Mouse (Mus musculus): ENCODE data around the gene Vpreb2.
"Not testable (repeated sequence)": the region's sequence is repeated elsewhere in the genome, so short reads cannot be mapped to it uniquely, and the experiment has no call there.

Gene Vpreb2

GRCm38 (mm10) chr16:17980128-17980527 lies at the start of gene Vpreb2:
Gene Vpreb2, plus strand, starts transcription at chr16:17980428.
- DNase-seq (ENCODE audit: low read depth, low spot score) = no peak

DNA sequence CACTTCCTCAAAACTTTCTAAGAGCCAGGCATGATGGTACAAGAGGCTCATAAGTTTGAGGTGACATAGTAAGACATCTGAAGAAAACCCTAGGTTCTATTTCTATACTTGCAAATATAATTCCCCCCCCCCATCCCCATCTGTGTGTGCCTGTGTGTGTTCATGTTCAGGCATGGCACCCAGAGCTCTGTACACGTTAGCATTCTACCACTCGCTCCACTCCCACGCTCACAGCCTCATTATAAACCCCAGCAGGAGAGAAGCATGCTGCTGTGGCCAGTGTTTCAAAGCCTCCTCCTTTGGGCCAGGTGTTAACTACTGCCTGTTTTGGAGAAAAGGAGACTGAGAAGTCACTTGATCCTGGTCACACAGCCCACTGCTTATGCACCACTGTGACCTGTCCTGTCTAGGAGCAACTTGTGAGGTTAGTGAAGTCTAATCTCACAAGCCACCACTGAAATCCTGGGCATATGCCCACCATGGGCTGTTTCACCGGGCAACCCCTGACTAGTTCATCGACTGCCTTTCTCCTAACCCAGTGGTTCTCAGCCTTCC lies 48.2 kb upstream of the Vpreb2 start:
- peak; percentile 36 for DNase-seq (ENCODE audit: low read depth, low spot score)

DNA sequence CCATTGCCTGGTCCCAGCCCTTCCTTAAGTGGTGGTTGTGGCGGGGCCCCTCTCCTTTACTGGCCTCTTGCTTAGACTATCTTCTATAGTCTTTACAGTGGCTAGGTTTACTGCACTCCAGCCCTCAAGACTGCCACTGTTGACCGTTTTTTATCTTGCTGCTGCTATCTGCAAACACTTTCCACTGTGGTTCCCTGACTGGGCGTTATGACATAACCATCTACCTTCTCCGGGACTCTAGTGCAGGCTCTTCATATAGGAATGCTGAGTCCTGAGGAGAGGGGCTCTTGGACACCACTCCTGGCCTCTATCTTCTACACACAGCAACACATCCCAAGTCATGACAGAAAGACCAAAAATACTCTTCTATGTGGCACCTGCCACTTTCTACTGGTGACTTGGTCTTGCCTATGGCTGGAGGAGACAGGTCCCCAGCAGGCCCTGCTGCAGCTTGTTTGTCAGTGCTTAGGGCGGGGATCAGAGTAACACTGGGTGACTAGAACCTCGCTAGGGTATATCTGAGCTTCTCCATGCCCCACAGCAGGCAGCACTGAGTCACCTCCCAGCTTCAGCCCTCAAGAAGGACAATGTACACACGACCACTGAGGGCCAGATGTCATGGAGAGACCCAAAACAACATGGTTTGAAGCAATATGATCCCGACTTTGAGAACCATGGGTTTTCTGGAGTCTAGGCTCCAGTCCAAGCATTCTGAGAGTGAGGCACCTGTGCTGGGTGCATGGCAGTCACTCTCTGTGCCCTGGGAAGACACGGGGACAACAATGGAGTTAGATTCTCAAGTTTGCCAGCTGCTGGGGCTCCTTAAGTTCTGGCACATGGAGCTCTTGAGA lies 46.4 kb upstream of the Vpreb2 start:
- DNase-seq (ENCODE audit: low read depth, low spot score) = no peak

DNA sequence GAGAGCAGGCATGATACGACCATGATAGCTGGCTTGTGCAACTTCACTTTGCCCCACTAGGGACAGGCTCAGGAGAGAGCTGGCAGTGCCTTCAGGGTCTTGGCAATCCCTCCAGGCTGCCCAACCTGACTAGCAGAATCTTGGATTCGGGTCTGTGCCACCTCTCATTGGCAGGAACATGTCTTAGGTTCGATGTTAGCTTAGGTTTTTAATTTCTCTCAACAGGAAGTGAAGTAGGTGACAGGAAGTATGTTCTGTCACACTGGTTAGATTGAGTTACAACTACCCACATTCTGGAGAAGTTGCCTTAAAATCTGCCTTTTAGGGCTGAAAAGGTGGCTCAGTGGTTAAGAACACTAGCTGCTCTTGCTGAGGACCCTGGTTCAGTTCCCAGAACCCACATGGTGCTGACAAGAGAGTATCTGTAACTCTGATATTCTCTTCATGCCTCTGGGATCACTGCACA lies 45.8 kb upstream of the Vpreb2 start:
- no peak for DNase-seq (ENCODE audit: low read depth, low spot score)

- DNase-seq (ENCODE audit: low read depth, low spot score) = no peak
These were observed 43.5 kb upstream of the Vpreb2 start for GRCm38 (mm10) chr16:17936776-17937175.

DNA sequence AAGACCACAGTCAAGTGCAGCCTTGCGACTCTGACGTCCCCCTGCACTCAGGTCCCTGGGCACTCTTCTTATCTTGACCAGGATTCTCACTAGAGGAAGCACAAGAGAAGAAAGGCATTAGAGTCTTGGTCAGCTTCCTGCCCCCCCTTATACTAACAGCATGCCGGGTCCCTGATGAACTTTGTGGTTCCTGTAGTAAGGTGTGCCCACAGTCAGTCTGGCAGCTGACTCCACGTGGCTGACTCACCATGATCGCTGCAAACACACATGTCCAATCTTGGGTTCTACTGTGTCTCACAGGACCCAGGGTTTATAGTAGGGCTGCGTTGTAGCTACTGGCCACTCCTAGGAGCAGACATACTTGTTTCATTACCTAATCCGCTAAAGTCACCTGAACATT lies 42.0 kb upstream of the Vpreb2 start:
- no peak for DNase-seq (ENCODE audit: low read depth, low spot score)

- DNase-seq (ENCODE audit: low read depth, low spot score) = peak; percentile 83
These were observed 41.4 kb upstream of the Vpreb2 start for GRCm38 (mm10) chr16:17938821-17939220.

DNA sequence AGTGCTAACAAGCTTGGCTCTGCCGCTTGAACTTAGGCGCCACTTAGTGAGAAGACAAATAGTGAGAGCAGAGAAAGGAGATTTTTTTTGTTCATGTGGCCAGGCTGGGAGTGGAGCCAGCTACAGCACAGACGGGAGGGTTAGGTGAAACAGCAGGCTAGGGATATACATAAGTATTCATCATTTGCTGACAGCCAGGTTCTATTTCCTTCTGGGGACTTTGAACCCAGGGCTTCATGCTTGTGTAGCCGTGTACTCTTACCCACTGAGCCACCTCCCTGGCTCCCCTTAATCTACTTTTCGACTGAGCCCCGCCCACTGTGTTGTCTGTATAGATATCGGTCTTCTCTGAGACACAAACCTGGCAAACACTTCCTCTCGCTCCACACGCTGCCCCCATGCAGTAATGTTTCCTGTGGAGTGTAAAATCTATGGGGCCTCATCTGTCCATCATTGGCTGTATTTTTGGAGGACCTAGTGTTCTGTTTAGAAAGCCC lies 40.9 kb upstream of the Vpreb2 start:
- peak; percentile 16 for DNase-seq (ENCODE audit: low read depth, low spot score)

GRCm38 (mm10) chr16:17943466-17943865 lies 36.8 kb upstream of the Vpreb2 start:
- DNase-seq (ENCODE audit: low read depth, low spot score) = peak; percentile 54

DNA sequence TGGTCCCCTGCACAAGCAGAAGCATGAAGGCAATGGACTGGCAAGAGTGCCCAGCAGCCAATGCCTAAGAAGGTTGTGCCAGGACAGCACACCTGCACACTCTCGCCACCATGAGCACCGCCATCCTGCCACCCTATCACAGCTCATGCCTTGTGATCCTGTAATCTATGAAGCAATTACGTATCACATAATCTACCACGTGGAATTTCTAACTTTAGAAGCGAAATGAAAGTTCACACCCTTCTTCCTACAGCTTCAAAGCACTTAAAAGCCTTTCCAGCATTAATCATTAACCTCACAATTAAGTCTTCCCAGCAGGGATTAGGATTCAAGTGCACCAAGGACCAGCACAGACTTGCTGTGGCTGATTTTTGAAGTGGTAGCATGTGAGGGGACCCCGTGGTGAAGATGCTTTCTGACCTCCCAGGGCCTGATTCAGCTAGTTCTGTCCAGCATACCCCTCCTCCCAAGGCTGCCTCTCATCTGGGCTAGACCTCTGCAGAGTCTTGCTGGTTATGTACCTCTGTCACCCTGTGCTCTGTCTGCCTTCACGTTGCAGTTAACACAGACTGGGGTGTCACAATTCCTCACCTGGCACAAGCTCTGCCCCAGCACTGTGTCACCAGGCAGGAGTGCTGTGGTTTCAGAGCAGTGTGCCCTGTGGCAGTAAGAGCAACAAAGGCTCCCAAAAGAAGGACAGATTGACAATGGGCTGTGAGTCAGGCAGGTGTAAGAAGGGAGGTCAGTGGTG lies 35.0 kb upstream of the Vpreb2 start:
- DNase-seq (ENCODE audit: low read depth, low spot score) = peak; percentile 19

DNA sequence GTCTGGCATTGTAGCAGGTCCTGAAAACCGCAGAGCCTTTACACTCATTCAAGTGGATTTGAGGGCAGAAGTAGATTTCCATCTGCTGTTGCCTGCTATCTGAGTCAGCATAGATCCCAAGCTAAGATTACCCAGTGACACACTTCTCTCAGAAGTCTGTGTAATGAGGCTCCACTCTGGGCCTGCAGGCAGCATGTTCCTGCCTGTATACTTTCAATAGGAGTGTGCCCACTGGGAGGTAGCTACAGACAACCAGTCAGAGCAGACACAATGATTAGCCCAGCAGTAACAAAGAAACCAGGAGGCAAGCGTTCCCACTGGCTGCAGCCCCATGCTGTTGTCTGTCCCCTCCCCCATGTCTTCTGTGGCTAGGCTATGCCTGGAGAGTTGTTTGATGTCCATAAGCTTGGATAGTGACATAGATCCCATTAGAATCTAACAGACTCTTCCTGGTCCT lies 30.8 kb upstream of the Vpreb2 start:
- peak; percentile 58 for DNase-seq (ENCODE audit: low read depth, low spot score)

DNA sequence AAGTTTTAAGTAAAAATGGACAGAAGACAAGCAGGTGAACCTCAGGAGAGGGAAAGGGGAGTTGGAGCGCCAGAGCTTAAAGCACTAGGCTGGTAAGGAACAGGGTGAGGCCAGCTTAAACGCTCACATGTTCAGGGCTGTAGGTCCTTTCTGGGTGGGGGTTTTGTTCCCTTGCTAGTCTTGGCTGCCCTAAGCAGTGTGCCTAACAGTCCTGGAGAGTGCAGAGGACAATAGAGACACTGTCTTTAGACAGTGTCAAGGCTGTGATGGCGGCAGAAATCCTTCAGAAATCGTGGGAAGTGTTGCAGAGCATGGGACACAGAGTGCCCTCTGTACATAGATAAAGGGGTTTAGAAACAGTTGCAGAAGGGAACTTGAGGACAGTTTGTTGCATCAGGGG lies 30.2 kb upstream of the Vpreb2 start:
- DNase-seq (ENCODE audit: low read depth, low spot score) = no peak

GRCm38 (mm10) chr16:17951618-17952017 lies 28.6 kb upstream of the Vpreb2 start:
- no peak for DNase-seq (ENCODE audit: low read depth, low spot score)

DNA sequence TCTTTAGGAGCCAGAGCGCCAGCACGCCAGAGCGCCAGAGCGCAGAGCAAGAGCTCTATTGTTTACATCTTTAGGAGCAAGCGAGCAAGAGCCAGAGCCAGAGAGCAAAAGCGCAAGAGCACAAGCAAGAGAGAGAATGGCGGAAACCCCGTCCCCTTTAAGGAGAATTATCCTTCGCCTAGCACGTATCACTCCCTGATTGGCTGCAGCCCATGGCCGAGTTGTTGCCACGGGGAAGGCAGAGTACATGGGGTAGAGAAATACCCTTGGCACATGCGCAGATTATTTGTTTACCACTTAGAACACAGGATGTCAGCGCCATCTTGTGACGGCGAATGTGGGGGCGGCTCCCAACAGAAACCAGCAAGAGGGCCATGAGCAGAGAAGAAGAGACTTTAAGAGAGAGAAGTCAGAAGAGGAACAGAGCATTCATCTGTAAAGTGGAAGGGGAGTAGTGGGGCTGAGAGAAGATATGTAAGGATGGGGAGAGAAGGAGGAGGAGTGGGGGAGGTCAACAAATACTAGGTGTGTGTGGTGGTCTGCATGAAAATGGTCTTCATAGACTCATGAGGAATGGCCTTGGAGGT lies 24.1 kb upstream of the Vpreb2 start:
- DNase-seq (ENCODE audit: low read depth, low spot score) = not testable (repeated sequence)

- no peak for DNase-seq (ENCODE audit: low read depth, low spot score)
These were observed 18.1 kb upstream of the Vpreb2 start for GRCm38 (mm10) chr16:17962091-17962490.

DNA sequence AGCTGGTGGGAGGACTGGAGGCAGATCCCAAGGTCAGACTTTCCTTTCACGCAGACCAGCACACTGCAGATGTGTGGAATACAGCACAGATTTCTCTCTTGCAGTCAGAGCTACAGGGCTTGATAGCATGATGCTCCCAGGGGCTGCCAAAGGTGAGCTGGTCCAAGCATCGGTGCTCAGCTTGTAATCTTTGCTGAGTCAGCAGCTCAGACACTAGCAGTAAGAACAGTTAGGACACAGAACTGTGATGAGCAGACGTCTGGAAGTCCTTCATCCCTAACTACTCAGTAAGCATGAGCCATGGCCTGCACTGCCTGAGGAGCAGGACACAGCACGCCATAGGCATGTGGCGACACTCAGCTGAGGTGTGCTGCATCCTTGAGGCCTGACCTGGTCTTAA lies 8.4 kb upstream of the Vpreb2 start:
- DNase-seq (ENCODE audit: low read depth, low spot score) = no peak

- DNase-seq (ENCODE audit: low read depth, low spot score) = not testable (repeated sequence)
These were observed 2.4 kb upstream of the Vpreb2 start for GRCm38 (mm10) chr16:17977840-17978239.

DNA sequence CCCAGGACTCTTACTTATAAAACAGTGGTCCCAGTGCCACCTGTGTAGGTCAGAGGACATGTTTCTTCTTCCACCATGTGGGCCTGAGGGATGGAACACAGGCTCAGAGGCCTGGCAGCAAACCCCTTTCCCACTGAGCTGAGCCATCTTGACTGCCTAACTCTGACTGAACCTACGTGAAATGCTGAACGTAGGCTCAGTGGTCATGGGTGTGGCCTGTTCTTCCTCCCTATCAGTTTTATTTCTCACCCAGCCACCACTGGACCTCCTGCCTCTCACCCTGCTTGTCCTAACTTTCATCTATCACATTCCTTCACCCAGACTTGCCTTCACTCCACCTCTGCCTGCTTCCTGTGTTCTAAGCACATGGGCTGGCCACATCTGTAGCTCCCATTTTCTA lies 3.0 kb downstream of the Vpreb2 start:
- DNase-seq (ENCODE audit: low read depth, low spot score) = no peak

GRCm38 (mm10) chr16:17984231-17984630 lies 4.0 kb downstream of the Vpreb2 start:
- no peak for DNase-seq (ENCODE audit: low read depth, low spot score)

GRCm38 (mm10) chr16:17985078-17985477 lies 4.8 kb downstream of the Vpreb2 start:
- DNase-seq (ENCODE audit: low read depth, low spot score) = no peak

DNA sequence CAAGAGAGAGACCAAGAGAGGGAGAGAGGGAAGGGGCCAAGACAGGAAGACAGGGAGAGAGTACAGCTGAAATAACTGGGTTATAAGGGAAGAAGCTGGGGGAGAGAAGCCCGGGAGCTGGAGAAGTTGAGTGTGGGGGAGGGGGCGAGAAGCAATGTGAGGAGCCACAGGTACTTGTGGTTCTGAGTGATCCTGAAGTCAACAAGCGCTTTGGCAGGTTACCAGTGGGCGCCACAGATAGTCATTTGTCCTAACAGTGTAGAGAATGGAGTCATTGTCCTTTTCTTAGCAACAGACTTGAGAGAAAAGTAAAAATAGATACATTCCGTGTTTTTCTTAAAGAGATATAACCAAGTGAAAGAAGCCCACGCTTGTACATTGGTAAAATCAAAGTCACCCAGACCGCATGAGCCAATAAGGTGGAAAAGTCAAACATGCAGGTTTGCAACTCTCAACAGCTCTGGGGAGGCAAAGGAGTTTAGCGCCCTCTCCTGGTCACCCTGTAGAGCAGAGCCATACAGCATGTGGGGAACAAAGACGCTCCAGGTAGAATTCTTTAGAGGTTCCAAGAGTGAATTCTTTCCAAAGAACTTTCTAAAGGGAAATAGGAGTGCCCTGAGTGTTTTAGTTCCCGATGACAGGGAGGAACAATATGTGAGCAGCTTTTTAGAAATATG lies 6.4 kb downstream of the Vpreb2 start:
- peak; percentile 87 for DNase-seq (ENCODE audit: low read depth, low spot score)
